Mouse (Mus musculus) spleen, postnatal 10 days (tissue): ENCODE measurements around the gene Sbk2.

Experiments used
- DNase-seq, 2 experiments: peaks; one replicate each; pipeline ENCODE4 v3.0.0; 2021 to 2022; ENCODE audit warnings: low spot score in 2 of 2

Gene Sbk2

GRCm38 (mm10) chr7:4953815-4954445 lies 10.3 kb downstream of the Sbk2 start:
- no peak for DNase-seq

GRCm38 (mm10) chr7:4950561-4951342 lies 13.5 kb downstream of the Sbk2 start:
- DNase-seq: no peak

DNA sequence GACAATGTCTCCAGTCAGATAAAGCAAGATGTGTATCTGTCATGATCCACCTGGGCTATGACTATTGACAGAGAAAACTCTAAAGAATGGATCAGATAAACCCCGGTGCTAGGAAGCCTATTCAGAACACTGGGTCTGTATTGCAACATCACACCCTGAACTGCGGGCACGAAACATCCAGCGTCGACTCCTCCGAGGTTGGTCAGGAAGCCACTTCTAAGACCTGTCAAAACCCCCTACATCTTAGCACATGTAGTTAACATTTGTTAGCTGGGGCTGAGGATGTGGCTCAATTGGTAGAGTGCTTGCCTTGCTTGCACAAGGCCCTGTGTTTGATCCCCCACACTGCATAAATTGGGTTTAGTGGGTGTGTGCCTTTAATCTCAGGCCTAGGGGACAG lies 15.8 kb downstream of the Sbk2 start:
- DNase-seq: no peak

GRCm38 (mm10) chr7:4947855-4948254 lies 16.4 kb downstream of the Sbk2 start:
- DNase-seq: no peak

GRCm38 (mm10) chr7:4943223-4943815 lies 20.9 kb downstream of the Sbk2 start:
- DNase-seq: peak; percentile 88 to 93

- DNase-seq: no peak
Observed at GRCm38 (mm10) chr7:4942673-4943072, 21.5 kb downstream of the Sbk2 start.

GRCm38 (mm10) chr7:4940068-4940479 lies 24.1 kb downstream of the Sbk2 start:
- DNase-seq: peak; percentile 78 to 90

DNA sequence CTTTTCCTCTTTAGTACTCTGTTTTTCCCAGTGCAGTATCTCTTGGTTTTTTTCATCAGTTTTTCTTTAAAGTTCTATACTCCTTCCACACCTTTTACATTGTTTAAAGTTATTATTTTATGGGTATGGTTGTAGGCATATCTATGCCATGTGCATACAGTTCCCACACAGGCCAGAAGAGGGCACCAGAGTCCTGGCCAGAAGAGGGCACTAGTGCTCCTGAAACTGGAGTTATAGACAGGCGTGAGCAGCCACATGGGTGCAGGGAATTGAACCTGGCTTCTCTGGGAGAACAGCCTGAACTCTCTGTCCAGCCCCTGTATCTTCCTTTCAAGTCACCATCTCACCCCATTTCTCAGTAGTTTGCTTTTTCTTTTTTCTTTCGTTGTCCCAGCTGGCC lies 25.8 kb downstream of the Sbk2 start:
- peak; percentile 75 to 87 for DNase-seq

DNA sequence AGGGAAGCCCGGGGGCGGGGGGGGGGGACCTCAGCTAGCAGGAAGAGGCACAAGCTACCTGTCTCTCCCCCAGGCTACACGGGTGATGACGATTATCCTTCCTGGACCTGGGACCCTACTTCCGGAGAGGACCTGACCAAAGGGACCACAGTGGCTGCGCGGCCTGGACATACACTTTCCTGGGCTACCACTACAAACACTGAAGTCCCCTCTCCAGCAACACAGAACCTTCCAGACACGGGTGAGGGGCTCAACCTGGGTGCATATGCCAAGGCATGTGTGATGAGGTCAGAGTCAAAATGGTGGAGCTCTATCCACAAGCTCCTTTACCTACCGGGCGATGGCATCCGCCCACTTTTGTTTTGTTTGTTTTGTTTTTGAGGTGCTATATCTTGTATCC lies 26.8 kb downstream of the Sbk2 start:
- DNase-seq: no peak

- no peak for DNase-seq
Observed at GRCm38 (mm10) chr7:4936832-4937231, 27.4 kb downstream of the Sbk2 start.

DNA sequence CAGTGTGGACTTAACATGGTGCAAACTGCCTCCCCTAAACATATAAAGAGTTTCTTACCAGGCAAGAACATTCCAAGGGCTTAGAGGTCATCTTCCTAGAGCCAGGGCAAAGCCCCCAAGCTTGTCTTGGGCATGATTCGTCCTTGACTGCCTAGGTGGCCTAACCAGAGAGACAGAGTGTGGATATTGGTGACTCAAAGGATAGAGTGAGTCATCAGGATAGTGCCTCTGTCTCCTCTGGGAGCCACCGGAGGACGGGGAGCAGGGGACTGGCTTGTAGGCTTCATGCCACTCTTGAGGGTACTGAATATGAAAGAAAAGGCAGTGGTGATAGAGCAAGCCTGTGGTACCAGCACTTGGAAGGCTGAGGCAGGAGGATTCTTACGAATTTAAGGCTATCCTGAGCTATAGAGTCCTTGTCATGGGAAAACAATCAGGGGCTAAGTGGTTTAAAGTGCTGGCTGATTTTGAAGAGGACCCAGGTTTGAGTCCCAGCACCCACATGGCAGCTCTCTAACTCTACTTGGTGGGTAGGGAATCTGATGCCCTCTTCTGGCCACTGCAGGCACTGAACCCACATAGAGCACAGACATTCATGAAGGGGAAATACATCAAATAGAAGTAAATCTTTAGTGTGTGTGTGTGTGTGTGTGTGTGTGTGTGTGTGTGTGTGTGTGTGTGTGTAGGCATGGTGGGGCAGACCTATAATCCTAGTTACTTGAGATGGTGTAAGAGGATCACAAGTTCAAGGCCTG lies 29.9 kb downstream of the Sbk2 start:
- no peak for DNase-seq

DNA sequence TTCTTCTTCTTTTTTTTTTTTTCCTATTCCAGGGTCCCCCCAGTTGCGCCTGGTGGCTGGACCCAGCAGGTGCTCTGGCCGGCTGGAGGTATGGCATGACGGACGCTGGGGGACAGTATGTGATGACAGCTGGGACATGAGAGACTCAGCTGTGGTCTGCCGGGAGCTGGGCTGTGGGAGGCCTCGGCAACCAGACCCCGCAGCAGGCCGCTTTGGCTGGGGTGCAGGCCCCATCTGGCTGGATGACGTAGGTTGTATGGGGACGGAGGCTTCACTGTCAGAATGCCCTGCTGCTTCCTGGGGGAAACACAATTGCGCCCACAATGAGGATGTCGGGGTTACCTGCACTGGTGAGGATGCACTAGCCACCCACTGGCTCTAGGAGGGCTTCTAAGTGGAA lies 31.1 kb downstream of the Sbk2 start:
- DNase-seq: no peak

- DNase-seq: no peak
Observed at GRCm38 (mm10) chr7:4928323-4928722, 35.9 kb downstream of the Sbk2 start.

- DNase-seq: no peak
Observed at GRCm38 (mm10) chr7:4927711-4928110, 36.5 kb downstream of the Sbk2 start.

DNA sequence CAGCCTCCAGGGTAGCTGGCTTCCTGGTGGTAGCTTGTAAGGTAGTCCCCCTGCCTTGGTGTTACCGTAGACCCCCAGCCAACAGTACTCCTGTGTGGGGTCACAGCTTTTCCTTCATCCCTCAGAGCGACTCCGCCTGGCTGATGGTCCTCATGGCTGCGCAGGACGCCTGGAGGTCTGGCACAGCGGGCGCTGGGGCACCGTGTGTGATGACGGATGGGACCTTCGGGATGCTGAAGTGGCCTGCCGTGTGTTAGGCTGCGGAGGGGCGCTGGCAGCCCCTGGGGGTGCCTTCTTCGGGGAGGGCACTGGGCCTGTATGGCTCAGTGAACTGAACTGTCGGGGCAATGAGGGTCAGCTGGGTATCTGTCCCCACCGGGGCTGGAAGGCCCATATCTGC lies 37.4 kb downstream of the Sbk2 start:
- DNase-seq: no peak

DNA sequence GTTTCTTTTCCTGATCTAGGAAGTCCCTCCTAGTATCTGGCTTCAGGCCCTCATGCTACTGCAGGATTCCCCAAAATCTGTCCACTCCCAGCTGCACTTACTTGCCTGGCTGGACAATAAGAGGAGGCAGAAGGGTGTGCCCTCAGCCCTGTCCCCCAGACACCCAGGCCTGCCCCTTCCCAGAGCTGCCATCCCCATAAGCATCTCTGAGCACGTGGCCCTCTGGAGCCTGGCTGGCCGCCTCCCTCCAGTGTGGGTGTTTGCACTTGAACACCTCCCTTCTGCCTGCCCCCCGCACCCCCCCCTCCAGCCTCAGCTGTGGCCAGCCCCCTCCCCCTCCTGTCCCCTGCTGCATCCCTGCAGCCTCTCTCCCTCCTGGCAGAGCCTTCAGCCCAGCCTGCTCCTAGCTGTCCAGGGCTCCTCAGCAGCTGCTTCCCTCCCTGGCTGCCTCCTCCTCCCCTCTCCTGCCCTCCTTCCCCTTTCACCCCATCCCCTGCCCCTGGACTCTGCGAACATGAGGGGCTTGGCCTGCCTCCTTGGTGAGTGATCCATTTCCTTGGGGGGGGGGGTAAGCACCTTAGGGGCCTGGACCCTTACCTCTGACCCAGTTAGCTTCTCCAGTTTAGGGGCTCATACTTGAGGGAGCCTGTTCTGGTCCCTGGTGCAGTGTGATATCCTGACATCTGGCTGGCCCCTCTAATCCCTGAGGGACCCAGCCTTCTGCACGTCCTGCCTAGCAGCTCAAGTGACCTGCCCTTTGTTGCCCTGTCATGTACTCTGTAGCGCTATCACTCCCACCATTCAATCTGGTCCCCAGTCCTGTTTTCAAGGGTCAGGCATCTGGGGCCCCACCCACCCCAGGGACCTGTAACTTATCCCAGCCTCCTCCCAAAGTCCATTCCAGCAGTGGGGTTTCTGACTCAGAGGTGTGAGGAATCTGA lies 38.5 kb downstream of the Sbk2 start, which contains the start of gene Ssc5d:
Gene Ssc5d, plus strand, starts transcription at position 345 of the 941 bp plus-strand sequence.
- no peak for DNase-seq

- no peak for DNase-seq
Observed at GRCm38 (mm10) chr7:4924891-4925301, 39.3 kb downstream of the Sbk2 start.

DNA sequence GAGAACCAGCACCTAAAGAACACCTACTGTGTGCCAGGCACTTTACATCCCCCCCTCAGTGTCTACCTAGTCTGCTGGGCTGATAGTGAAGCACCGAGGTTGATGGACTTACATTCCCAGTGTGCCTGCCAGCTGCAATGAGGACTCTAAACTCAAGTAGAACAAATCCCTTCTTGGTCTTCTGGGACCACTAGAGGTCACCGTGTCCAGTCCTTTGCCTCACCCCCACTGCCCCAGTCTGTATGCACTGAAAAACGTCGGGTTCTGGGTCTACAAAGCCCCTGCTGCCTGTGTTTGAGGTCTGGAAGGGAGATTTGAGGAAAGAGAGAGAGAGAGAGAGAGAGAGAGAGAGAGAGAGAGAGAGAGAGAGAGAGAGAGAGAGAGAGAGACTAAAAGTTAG lies 39.7 kb downstream of the Sbk2 start:
- DNase-seq: no peak

DNA sequence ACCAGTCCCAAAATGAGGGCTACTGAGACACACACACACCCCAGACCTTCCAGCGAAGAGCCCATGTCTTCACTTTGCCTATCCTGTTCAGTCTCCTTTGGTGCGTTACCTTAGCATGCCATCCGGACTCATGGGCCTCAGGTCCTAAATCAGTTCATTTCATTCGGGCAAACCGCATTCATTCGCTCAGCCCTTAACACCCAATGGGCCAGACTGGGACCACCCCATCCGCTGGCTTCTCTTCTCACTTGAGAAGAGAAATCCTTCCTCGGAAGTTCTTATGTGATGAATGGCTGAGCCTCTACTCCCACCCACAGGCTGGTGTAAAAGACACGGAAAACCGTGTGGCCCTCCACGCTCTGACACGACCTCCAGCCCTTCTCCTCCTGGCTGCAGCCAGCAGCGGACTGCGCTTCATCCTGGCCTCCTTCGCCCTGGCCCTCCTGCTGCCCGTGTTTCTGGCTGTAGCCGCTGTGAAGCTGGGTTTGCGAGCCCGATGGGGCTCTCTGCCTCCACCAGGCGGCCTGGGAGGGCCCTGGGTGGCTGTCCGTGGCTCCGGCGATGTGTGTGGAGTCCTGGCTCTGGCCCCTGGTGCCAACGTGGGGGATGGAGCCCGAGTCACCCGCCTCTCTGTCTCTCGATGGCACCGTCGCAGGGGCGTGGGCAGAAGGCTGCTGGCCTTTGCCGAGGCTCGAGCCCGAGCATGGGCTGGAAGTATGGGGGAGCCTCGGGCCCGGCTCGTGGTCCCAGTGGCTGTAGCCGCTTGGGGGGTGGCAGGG lies 40.4 kb downstream of the Sbk2 start:
- DNase-seq: peak in 1 of 2 experiments; percentile 44

DNA sequence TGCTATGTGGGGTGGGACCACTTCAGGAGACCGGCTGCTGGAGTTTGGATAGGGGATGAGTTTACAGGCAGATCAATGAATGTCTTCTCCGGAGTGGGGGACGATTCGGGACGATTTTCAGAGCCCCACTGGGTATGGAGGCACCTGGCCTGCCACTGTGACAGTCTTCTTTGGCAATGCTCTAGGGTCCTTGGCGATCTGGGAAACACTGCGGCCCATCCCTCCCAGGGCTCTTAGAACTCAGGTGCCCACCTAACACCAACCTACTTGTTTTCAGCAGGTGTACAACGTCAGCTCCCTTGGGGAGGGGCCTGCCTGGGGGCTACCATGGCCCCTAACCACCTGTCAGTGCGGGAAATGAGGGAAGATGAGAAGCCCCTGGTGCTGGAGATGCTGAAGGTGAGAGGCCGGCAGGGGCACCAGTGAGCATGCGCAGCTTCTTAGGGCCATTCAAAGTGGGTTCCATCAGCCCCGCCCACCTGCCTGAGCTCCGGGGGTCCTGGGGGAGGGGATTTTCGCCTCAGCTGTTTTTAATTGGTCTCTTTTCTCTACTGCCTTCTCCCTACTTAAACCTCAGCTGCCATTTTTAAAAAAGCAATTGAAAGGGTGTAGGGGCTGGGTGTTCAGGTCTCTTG lies 41.2 kb downstream of the Sbk2 start:
- DNase-seq: no peak
